Mouse (Mus musculus) Patski (cell line): ENCODE results near the gene Actc1. TPM values are rescaled to one million over a fixed set of nuclear protein-coding genes. Genes with fewer than 3 reads are reported as not detected.

Experiments used
- ATAC-seq: fragments of 100-300 bp; one replicate; pipeline ENCODE4 v1.8.0; 2021
- CTCF ChIA-PET: fragments of 350-600 bp; sonication (Branson Sonifier 250); formaldehyde crosslinking; loops from one replicate; lab custom pipeline; 2022; ENCODE audit warnings: inconsistent platforms; lab: Charles Lee
- POLR2A ChIA-PET: fragments of 350-600 bp; sonication (Branson Sonifier 250); formaldehyde crosslinking; loops from one replicate; lab custom pipeline; 2022; ENCODE audit warnings: antibody characterized with exemption, inconsistent platforms; lab: Charles Lee
- DNase-seq: peaks from one replicate; pipeline ENCODE4 v3.0.0-alpha.2; 2011; ENCODE audit warnings: low read depth, low spot score
- H3K27me3 ChIP-seq: fragments of 371-371 bp; one replicate; pipeline ENCODE4 v1.5.1; 2021
- CTCF ChIP-seq: fragments of 100-300 bp; IDR thresholded peaks from one replicate; pipeline ENCODE4 v1.5.1; 2021
- in situ Hi-C: fragments of 300-500 bp; cut with MboI; formaldehyde crosslinking; loops from 3 replicates; pipeline ENCODE4 v1.11.1; 2018; ENCODE audit warnings: low pct_unique_long_range_greater_than_20kb, mixed read lengths
- polyA plus RNA-seq: library from polyadenylated mRNA; unstranded; gene quantifications from one replicate; pipeline ENCODE4 v1.2.3, GENCODE M21; 2021

The Actc1 gene
- polyA plus RNA-seq, 1 experiment from 2014 or later: not detected

- ChIA-PET CTCF (interaction anchor here (1.2 to 1.5 kb wide), 2 partner anchors 10 to 81 kb away, joined by 3 to 5 read pairs; no protein-coding TSS in a partner anchor), POLR2A (interaction anchor here (0.6 to 0.7 kb wide), 2 partner anchors 18 to 106 kb away, joined by 4 to 5 read pairs; no protein-coding TSS in a partner anchor)
- TF ChIP-seq CTCF: no peak
- in situ Hi-C loops: no loop called here
- H3K27me3 ChIP-seq: peaks cover 11% of the 10 kb centered on the region
- ATAC-seq (no peak), DNase-seq (no peak)
These were observed 1.5 kb downstream of the Actc1 start for GRCm38 (mm10) chr2:114051871-114052241.

GRCm38 (mm10) chr2:114051111-114051870, 2.1 kb downstream of the Actc1 start:
- TF ChIP-seq CTCF: no peak
- DNase-seq: no peak
- ChIA-PET POLR2A (no interaction called here), CTCF (interaction anchor here (1.2 to 1.5 kb wide), 2 partner anchors 10 to 81 kb away, joined by 3 to 5 read pairs; no protein-coding TSS in a partner anchor)
- in situ Hi-C loops: no loop called here
- no peak for ATAC-seq
- H3K27me3 ChIP-seq: peaks cover 9% of the 10 kb centered on the region

GRCm38 (mm10) chr2:114050150-114050549, 3.2 kb downstream of the Actc1 start:
- in situ Hi-C loops: no loop called here
- no peak for DNase-seq
- no peak for ATAC-seq
- POLR2A ChIA-PET: no interaction called here
- TF ChIP-seq CTCF: no peak
- peaks cover 10% of the 10 kb centered on the region for H3K27me3 ChIP-seq
- CTCF ChIA-PET: no interaction called here

- no peak for DNase-seq
- in situ Hi-C loops: no loop called here
- POLR2A ChIA-PET: no interaction called here
- ATAC-seq: no peak
- H3K27me3 ChIP-seq: peaks cover 17% of the 10 kb centered on the region
- no peak for TF ChIP-seq CTCF
- CTCF ChIA-PET: interaction anchor here (2.0 kb wide), 1 partner anchor 9 kb away, joined by 4 read pairs; no protein-coding TSS in a partner anchor
These were observed 4.0 kb downstream of the Actc1 start for GRCm38 (mm10) chr2:114049372-114049771.

- ChIA-PET POLR2A (no interaction called here), CTCF (interaction anchor here (2.0 kb wide), 1 partner anchor 10 kb away, joined by 4 read pairs; no protein-coding TSS in a partner anchor)
- ATAC-seq (no peak), DNase-seq (no peak)
- peaks cover 23% of the 10 kb centered on the region for H3K27me3 ChIP-seq
- in situ Hi-C loops: no loop called here
- TF ChIP-seq CTCF: no peak
These were observed 5.3 kb downstream of the Actc1 start for GRCm38 (mm10) chr2:114047960-114048611.

- peaks cover 24% of the 10 kb centered on the region for H3K27me3 ChIP-seq
- DNase-seq (no peak), ATAC-seq (no peak)
- CTCF ChIA-PET: interaction anchor here (0.8 to 1.0 kb wide), 2 partner anchors 12 to 83 kb away, joined by 3 read pairs; no protein-coding TSS in a partner anchor
- no peak for TF ChIP-seq CTCF
- in situ Hi-C loops: no loop called here
- POLR2A ChIA-PET: no interaction called here
These were observed 7.1 kb downstream of the Actc1 start for GRCm38 (mm10) chr2:114046151-114046664.

GRCm38 (mm10) chr2:114037926-114038325, 15.4 kb downstream of the Actc1 start:
- no peak for TF ChIP-seq CTCF
- peaks cover 35% of the 10 kb centered on the region for H3K27me3 ChIP-seq
- POLR2A ChIA-PET: no interaction called here
- ATAC-seq: no peak
- CTCF ChIA-PET: no interaction called here
- in situ Hi-C loops: no loop called here
- DNase-seq: no peak

- CTCF ChIA-PET: no interaction called here
- POLR2A ChIA-PET: no interaction called here
- no peak for TF ChIP-seq CTCF
- in situ Hi-C loops: no loop called here
- peaks cover 40% of the 10 kb centered on the region for H3K27me3 ChIP-seq
- ATAC-seq (no peak), DNase-seq (no peak)
These were observed 21.1 kb downstream of the Actc1 start for GRCm38 (mm10) chr2:114032259-114032658.

- in situ Hi-C loops: no loop called here
- no peak for ATAC-seq
These were observed 30.0 kb downstream of the Actc1 start for GRCm38 (mm10) chr2:114023383-114023782.

GRCm38 (mm10) chr2:114020210-114020563, 33.2 kb downstream of the Actc1 start:
- TF ChIP-seq CTCF: no peak
- DNase-seq (no peak), ATAC-seq (no peak)
- peaks cover 63% of the 10 kb centered on the region for H3K27me3 ChIP-seq
- POLR2A ChIA-PET: no interaction called here
- in situ Hi-C loops: no loop called here
- CTCF ChIA-PET: no interaction called here

More at GRCm38 (mm10) chr2:114023383-114023782, 30.0 kb downstream of the Actc1 start:
- peaks cover 40% of the 10 kb centered on the region for H3K27me3 ChIP-seq
- CTCF ChIA-PET: interaction anchor here (1.4 kb wide), 1 partner anchor 9 kb away, joined by 3 read pairs; no protein-coding TSS in a partner anchor
- no peak for TF ChIP-seq CTCF
- POLR2A ChIA-PET: no interaction called here
- no peak for DNase-seq
